Mouse (Mus musculus): Measurements from ENCODE around the gene Nptxr.

DNA sequence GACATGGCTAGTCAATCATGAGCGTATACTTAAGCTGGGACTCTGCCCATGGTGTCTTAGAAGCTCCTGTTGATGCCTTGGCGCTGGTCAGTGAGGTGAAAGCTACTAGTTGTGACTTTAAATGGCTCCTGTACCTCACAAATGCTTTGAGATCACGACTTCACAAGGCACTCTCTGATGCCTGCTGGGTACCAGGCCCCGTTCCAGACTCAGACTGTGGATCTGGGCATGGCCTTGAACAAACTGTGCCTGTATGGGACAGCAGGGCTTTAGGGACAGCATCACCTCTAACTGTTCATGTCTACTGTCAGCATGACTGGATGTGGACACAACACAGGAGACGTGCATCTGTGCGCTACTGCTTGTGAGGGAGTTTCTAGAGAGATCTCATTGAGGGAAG is 13.7 kb downstream of the Nptxr start:
- TF ChIP-seq EP300 (IDR thresholded peaks at IDR 0.05; ENCODE audit: low read depth) (no peak), CTCF (IDR thresholded peaks at IDR 0.05; ENCODE audit: low read depth) (no peak)
